Mouse (Mus musculus) kidney, adult 18-20 months (tissue): ENCODE results near the gene Cd209f.
"Not testable (repeated sequence)": the region's sequence is repeated elsewhere in the genome, so short reads cannot be mapped to it uniquely, and the experiment has no call there.

Experiments
- DNase-seq: peaks from one replicate; pipeline ENCODE4 v3.0.0; 2021

The Cd209f gene

GRCm38 (mm10) chr8:4105735-4106134, at the start of gene Cd209f:
Gene Cd209f (minus strand): TSS chr8:4105835.
- DNase-seq, result not testable (repeated sequence)

- DNase-seq, result no peak
Observed at GRCm38 (mm10) chr8:4154878-4155277, 49.2 kb upstream of the Cd209f start.

GRCm38 (mm10) chr8:4147272-4147671, 41.6 kb upstream of the Cd209f start:
- DNase-seq, result no peak

- DNase-seq, result no peak
Observed at GRCm38 (mm10) chr8:4141721-4142120, 36.1 kb upstream of the Cd209f start.

GRCm38 (mm10) chr8:4139660-4140646, 34.3 kb upstream of the Cd209f start:
- peak; percentile 76 for DNase-seq

- DNase-seq, result no peak
Observed at GRCm38 (mm10) chr8:4133798-4134197, 28.2 kb upstream of the Cd209f start, which contains the start of gene Cd209g. Gene Cd209g (plus strand): TSS chr8:4134098.

GRCm38 (mm10) chr8:4088514-4088913, 17.1 kb downstream of the Cd209f start:
- DNase-seq, result not testable (repeated sequence)

GRCm38 (mm10) chr8:4087180-4087722, 18.4 kb downstream of the Cd209f start:
- peak; percentile 9 for DNase-seq
